Mouse (Mus musculus) MEL (cell line): Measurements from ENCODE around the gene Ak7. TPM values are rescaled to one million over a fixed set of nuclear protein-coding genes. Genes with fewer than 3 reads are reported as not detected.

ENCODE experiments used
- DNase-seq: peaks from one replicate; pipeline ENCODE4 v3.0.0; 2011; ENCODE audit warnings: low read depth, low spot score
- H3K27ac ChIP-seq: 2 replicates; pipeline ENCODE4 v1.5.1; 2012; ENCODE audit warnings: low read depth, mild to moderate bottlenecking, control low read depth, low read length, moderate library complexity; ENCODE audit not compliant: control insufficient read depth
- H3K27me3 ChIP-seq, 2 experiments: fragments of 150-350 bp in 1 of 2; sonication (generic) in 1 of 2; 2 replicates each; pipeline ENCODE4 v1.6.1; 2012; ENCODE audit warnings: low read length in 2 of 2, mild to moderate bottlenecking in 2 of 2, improper control_type of control experiment in 1 of 2, moderate library complexity in 1 of 2; ENCODE audit not compliant: insufficient read depth in 2 of 2, control insufficient read depth in 1 of 2
- H3K36me3 ChIP-seq, 2 experiments: 2 replicates each; pipeline ENCODE4 v1.6.1; 2012 to 2014; ENCODE audit warnings: low read length in 2 of 2, improper control_type of control experiment in 1 of 2, inconsistent platforms in 1 of 2, mild to moderate bottlenecking in 1 of 2; ENCODE audit not compliant: insufficient read depth in 2 of 2, control insufficient read depth in 1 of 2
- H3K4me1 ChIP-seq, 2 experiments: fragments of 150-350 bp in 1 of 2; sonication (generic) in 1 of 2; 2 replicates each; pipeline ENCODE4 v1.6.1; 2012; ENCODE audit warnings: low read length in 2 of 2, improper control_type of control experiment in 1 of 2, mild to moderate bottlenecking in 1 of 2; ENCODE audit not compliant: insufficient read depth in 2 of 2, control insufficient read depth in 1 of 2
- H3K4me3 ChIP-seq, 2 experiments: fragments of 150-350 bp in 1 of 2; sonication (generic) in 1 of 2; 2 replicates each; pipeline ENCODE4 v1.5.1; 2012; ENCODE audit warnings: low read depth in 2 of 2, low read length in 2 of 2, mild to moderate bottlenecking in 2 of 2, moderate library complexity in 2 of 2, control low read depth in 1 of 2, improper control_type of control experiment in 1 of 2; ENCODE audit not compliant: control insufficient read depth in 1 of 2, insufficient read depth in 1 of 2
- H3K79me2 ChIP-seq: 2 replicates; pipeline ENCODE4 v1.6.1; 2012; ENCODE audit warnings: mild to moderate bottlenecking, low read length, moderate library complexity; ENCODE audit not compliant: control insufficient read depth, poor library complexity, insufficient read depth
- H3K9ac ChIP-seq: 2 replicates; pipeline ENCODE4 v1.6.1; 2012; ENCODE audit warnings: low read depth, mild to moderate bottlenecking, control low read depth, low read length, moderate library complexity; ENCODE audit not compliant: control insufficient read depth, poor library complexity, severe bottlenecking
- H3K9me3 ChIP-seq: fragments of 150-350 bp; sonication (generic); replicated peaks from 2 replicates; pipeline ENCODE4 v1.6.1; 2012; ENCODE audit warnings: mild to moderate bottlenecking, low read length, improper control_type of control experiment, moderate library complexity; ENCODE audit not compliant: insufficient read depth
- BHLHE40 ChIP-seq: IDR thresholded peaks from 2 replicates; pipeline ENCODE4 v1.6.1; 2012; ENCODE audit warnings: low read depth, mild to moderate bottlenecking, inconsistent platforms, low read length, improper control_type of control experiment, borderline replicate concordance
- CHD1 ChIP-seq: IDR thresholded peaks from 2 replicates; pipeline ENCODE4 v1.6.1; 2012; ENCODE audit warnings: low read depth, mild to moderate bottlenecking, inconsistent platforms, low read length, improper control_type of control experiment
- EP300 ChIP-seq, 2 experiments: IDR thresholded peaks; 2 replicates each; pipeline ENCODE4 v1.6.1; 2011; ENCODE audit warnings: improper control_type of control experiment in 2 of 2, low read length in 2 of 2, low read depth in 1 of 2, mild to moderate bottlenecking in 1 of 2
- GABPA ChIP-seq: IDR thresholded peaks from 2 replicates; pipeline ENCODE4 v1.6.1; 2012; ENCODE audit warnings: low read depth, mild to moderate bottlenecking, inconsistent platforms, low read length, improper control_type of control experiment, moderate library complexity
- GATA1 ChIP-seq: IDR thresholded peaks from 2 replicates; pipeline ENCODE4 v1.6.1; 2011; ENCODE audit warnings: low read depth, low read length, improper control_type of control experiment
- JUND ChIP-seq: IDR thresholded peaks from 2 replicates; pipeline ENCODE4 v1.6.1; 2011; ENCODE audit warnings: low read depth, mild to moderate bottlenecking, improper control_type of control experiment, low read length
- KAT2A ChIP-seq: conservative IDR thresholded peaks from 2 replicates; pipeline ENCODE4 v1.6.1; 2012; ENCODE audit warnings: low read depth, low read length, improper control_type of control experiment, inconsistent platforms
- MAFK ChIP-seq: IDR thresholded peaks from 2 replicates; pipeline ENCODE4 v1.6.1; 2011; ENCODE audit warnings: low read depth, mild to moderate bottlenecking, low read length, improper control_type of control experiment, borderline replicate concordance
- MAX ChIP-seq: IDR thresholded peaks from 2 replicates; pipeline ENCODE4 v1.6.1; 2011; ENCODE audit warnings: low read length, improper control_type of control experiment
- MAZ ChIP-seq: IDR thresholded peaks from 2 replicates; pipeline ENCODE4 v1.6.1; 2012; ENCODE audit warnings: low read depth, mild to moderate bottlenecking, inconsistent platforms, low read length, improper control_type of control experiment
- MYB ChIP-seq: IDR thresholded peaks from 2 replicates; pipeline ENCODE4 v1.6.1; 2011; ENCODE audit warnings: mild to moderate bottlenecking, low read depth, low read length, improper control_type of control experiment
- MYC ChIP-seq: IDR thresholded peaks from 2 replicates; pipeline ENCODE4 v1.6.1; 2011; ENCODE audit warnings: low read depth, mild to moderate bottlenecking, low read length, improper control_type of control experiment, moderate library complexity
- NRF1 ChIP-seq: IDR thresholded peaks from 2 replicates; pipeline ENCODE4 v1.6.1; 2014; ENCODE audit warnings: low read depth, mild to moderate bottlenecking, inconsistent platforms, low read length, improper control_type of control experiment, moderate library complexity; ENCODE audit not compliant: poor library complexity, insufficient read depth, severe bottlenecking
- POLR2AphosphoS2 ChIP-seq: IDR thresholded peaks from 2 replicates; pipeline ENCODE4 v1.6.1; 2011; ENCODE audit warnings: low read length, improper control_type of control experiment
- POLR2AphosphoS5 ChIP-seq: IDR thresholded peaks from 2 replicates; pipeline ENCODE4 v1.6.1; 2012; ENCODE audit warnings: low read depth, borderline replicate concordance, mild to moderate bottlenecking, inconsistent platforms, low read length, moderate library complexity, mixed read lengths
- RCOR1 ChIP-seq: IDR thresholded peaks from 2 replicates; pipeline ENCODE4 v1.6.1; 2012; ENCODE audit warnings: low read depth, mild to moderate bottlenecking, inconsistent platforms, low read length, improper control_type of control experiment
- SIN3A ChIP-seq: IDR thresholded peaks from 2 replicates; pipeline ENCODE4 v1.6.1; 2012; ENCODE audit warnings: low read length, improper control_type of control experiment, inconsistent platforms
- TAL1 ChIP-seq: IDR thresholded peaks from 2 replicates; pipeline ENCODE4 v1.6.1; 2012; ENCODE audit warnings: mild to moderate bottlenecking, inconsistent platforms, low read length, moderate library complexity, mixed read lengths
- TBP ChIP-seq: IDR thresholded peaks from 2 replicates; pipeline ENCODE4 v1.8.0; 2011; ENCODE audit warnings: low read depth, low read length, improper control_type of control experiment
- TCF12 ChIP-seq: IDR thresholded peaks from 2 replicates; pipeline ENCODE4 v1.6.1; 2014; ENCODE audit warnings: low read depth, mild to moderate bottlenecking, inconsistent platforms, low read length, improper control_type of control experiment, moderate library complexity
- USF1 ChIP-seq: IDR thresholded peaks from 2 replicates; pipeline ENCODE4 v1.6.1; 2014; ENCODE audit warnings: low read depth, mild to moderate bottlenecking, inconsistent platforms, low read length, improper control_type of control experiment, moderate library complexity
- ZKSCAN1 ChIP-seq: IDR thresholded peaks from 2 replicates; pipeline ENCODE4 v1.6.1; 2012; ENCODE audit warnings: low read depth, mild to moderate bottlenecking, inconsistent platforms, low read length, improper control_type of control experiment, moderate library complexity
- ZMIZ1 ChIP-seq: IDR thresholded peaks from 2 replicates; pipeline ENCODE4 v1.6.1; 2012; ENCODE audit warnings: low read depth, mild to moderate bottlenecking, inconsistent platforms, low read length, improper control_type of control experiment, moderate library complexity
- ZNF384 ChIP-seq: IDR thresholded peaks from 2 replicates; pipeline ENCODE4 v1.6.1; 2012; ENCODE audit warnings: low read depth, mild to moderate bottlenecking, inconsistent platforms, low read length, improper control_type of control experiment
- polyA plus RNA-seq, 2 experiments: library from polyadenylated mRNA; stranded (reverse) in 1 of 2; unstranded in 1 of 2; fragments of >175 nt in 1 of 2; fragments of >200 nt in 1 of 2; gene quantifications; 2 replicates each; pipeline versions ENCODE4 v1.2.1 to v1.2.4; 2012; ENCODE audit warnings: low replicate concordance in 2 of 2, low read depth in 1 of 2; ENCODE audit not compliant: insufficient read length in 2 of 2, insufficient read depth in 1 of 2, missing spikeins in 1 of 2
- total RNA-seq: library from RNA; depleted of rRNA; stranded (reverse); fragments of 300-350 nt; gene quantifications from 2 replicates; pipeline ENCODE4 v1.2.3, GENCODE M21; 2012; rRNA removed

Ak7 gene
- total RNA-seq (0.13 and 0.31 TPM in 2 replicates), polyA plus RNA-seq (under 1 TPM in 1 of 2 experiments, not detected in 1; 0.36 TPM)

GRCm38 (mm10) chr12:105705799-105706487 is at the start of gene Ak7:
Gene Ak7, plus strand, starts transcription at chr12:105705976.
- H3K27ac ChIP-seq, result no peak within 1 kb of the TSS
- no peaks in the 10 kb centered on the region for H3K79me2 ChIP-seq
- H3K4me1 ChIP-seq, result peaks cover 0 to 3% of the 10 kb centered on the region in 2 experiments; a peak in 2 of 4 replicates
- no peaks in the 10 kb centered on the region for H3K27me3 ChIP-seq
- DNase-seq, result peak; percentile 86
- peaks cover 0 to 2% of the 10 kb centered on the region in 2 experiments; a peak in 1 of 4 replicates for H3K36me3 ChIP-seq
- peak within 1 kb of the TSS in 1 of 2 experiments; percentile 53; a peak in 1 of 4 replicates for H3K4me3 ChIP-seq
- H3K9me3 ChIP-seq, result no peaks in the 10 kb centered on the region
- TF ChIP-seq MYC (no peak), MAFK (no peak), SIN3A (0 out of 2 replicates have a peak, but pooled peaks have one; percentile 22), KAT2A (no peak)
- H3K9ac ChIP-seq, result no peak within 1 kb of the TSS

- no peak overlapping the region for H3K4me3 ChIP-seq
- no peaks in the 10 kb centered on the region for H3K9me3 ChIP-seq
- H3K9ac ChIP-seq, result no peak overlapping the region
- TF ChIP-seq MYC, result no peak
- TF ChIP-seq POLR2AphosphoS2, result 0 out of 2 replicates have a peak, but pooled peaks have one; percentile 19
- no peak overlapping the region for H3K27ac ChIP-seq
- peak; percentile 18 for DNase-seq
- H3K36me3 ChIP-seq, result peaks cover 4 to 21% of the 10 kb centered on the region in 2 experiments; a peak in 3 of 4 replicates
- no peaks in the 10 kb centered on the region; a peak in 1 of 4 replicates for H3K4me1 ChIP-seq
- H3K79me2 ChIP-seq, result peaks cover 22% of the 10 kb centered on the region
- no peaks in the 10 kb centered on the region for H3K27me3 ChIP-seq
Observed at GRCm38 (mm10) chr12:105676274-105676673, 29.5 kb upstream of the Ak7 start.

- H3K27me3 ChIP-seq, result no peaks in the 10 kb centered on the region
- H3K4me3 ChIP-seq, result no peak overlapping the region
- no peaks in the 10 kb centered on the region for H3K9me3 ChIP-seq
- H3K27ac ChIP-seq, result no peak overlapping the region
- no peak overlapping the region for H3K9ac ChIP-seq
- peaks cover 16 to 21% of the 10 kb centered on the region in 2 experiments for H3K36me3 ChIP-seq
- H3K4me1 ChIP-seq, result peaks cover 0 to 11% of the 10 kb centered on the region in 2 experiments
- no peak for TF ChIP-seq EP300 (IDR thresholded peaks at IDR 0.05; ENCODE audit: low read depth in 1 of 2, low read length in 2 of 2)
- TF ChIP-seq USF1, result no peak
- TF ChIP-seq JUND, result no peak
- TF ChIP-seq TAL1, result no peak
- TF ChIP-seq ZKSCAN1, result no peak
- no peak for TF ChIP-seq GABPA
- TF ChIP-seq RCOR1, result no peak
- TF ChIP-seq GATA1, result no peak
- TF ChIP-seq POLR2AphosphoS5, result no peak
- no peak for TF ChIP-seq MAZ
- no peak for TF ChIP-seq MAX
- TF ChIP-seq CHD1, result no peak
- no peak for TF ChIP-seq MYB
- TF ChIP-seq ZMIZ1, result no peak
- TF ChIP-seq BHLHE40, result no peak
- TF ChIP-seq TCF12, result no peak
- TF ChIP-seq ZNF384, result no peak
- TF ChIP-seq NRF1, result no peak
- no peak for TF ChIP-seq TBP
- H3K79me2 ChIP-seq, result peaks cover 39% of the 10 kb centered on the region
- peak; percentile 22 for DNase-seq
Observed at GRCm38 (mm10) chr12:105678211-105678610, 27.6 kb upstream of the Ak7 start.
